ENCODE assay signal across 14 mouse cellular contexts in genomic region chr10:91208461-91208860, GRCm38 (mm10). TPM values are rescaled to one million over a fixed set of nuclear protein-coding genes. Genes with fewer than 3 reads are reported as not detected.
DNase-seq lines count a peak whose midpoint lies in the region; ATAC-seq and TF ChIP-seq lines count a peak whose summit lies in the region.
"Had no signal": no experiment of that assay in that cellular context is flagged by ENCODE, and none has a peak within 500 bp of the region (broad histone marks: within the 10 kb centered on the region; RNA-seq: fewer than 3 reads in every experiment).

No protein-coding gene starts in this region.

- no peak for TF ChIP-seq CTCF in lung, embryonic 14.5 days (IDR thresholded peaks at IDR 0.05; ENCODE audit: low read depth)

- no peak overlapping the region for H3K9ac ChIP-seq in lung, embryonic 14.5 days
- H3K9ac ChIP-seq in heart, embryonic 15.5 days = no peak overlapping the region
- H3K9ac ChIP-seq: liver, postnatal 0 days had no signal

- H3K4me2 ChIP-seq in lung, embryonic 14.5 days = no peak overlapping the region
- H3K4me2 ChIP-seq in heart, embryonic 15.5 days = no peak overlapping the region

- no peak overlapping the region for H3K4me3 ChIP-seq in lung, embryonic 14.5 days (ENCODE audit: low read depth, low read length)
- no peak overlapping the region for H3K4me3 ChIP-seq in heart, embryonic 15.5 days

- peak; percentile 51 for DNase-seq in adrenal gland, postnatal 14 days
- DNase-seq in adrenal gland, adult 18-20 months (ENCODE audit: low spot score in 2 of 2) = no peak
- peak; percentile 37 for DNase-seq in lung, embryonic 14.5 days
- DNase-seq in lung, postnatal 4 days = no peak
- no peak for DNase-seq in ovary, postnatal 36 days (ENCODE audit: low spot score)
- DNase-seq: cerebellum, adult 11 months; kidney, postnatal 10 days; liver, postnatal 0 days; midbrain, embryonic 14.5 days; thymus, adult 2 months had no signal

- no peaks in the 10 kb centered on the region for H3K27me3 ChIP-seq in lung, embryonic 14.5 days (ENCODE audit: insufficient read depth, low read length)
- no peaks in the 10 kb centered on the region for H3K27me3 ChIP-seq in heart, embryonic 15.5 days

- no peaks in the 10 kb centered on the region for H3K4me1 ChIP-seq in lung, embryonic 14.5 days (ENCODE audit: insufficient read depth)
- peaks cover 8% of the 10 kb centered on the region for H3K4me1 ChIP-seq in heart, embryonic 15.5 days (replicated peaks)

- ATAC-seq in lung, embryonic 14.5 days (ENCODE audit: insufficient read depth) = peak; percentile 35; the same call in 1 of the 2 replicates
- peak; percentile 55 for ATAC-seq in heart, embryonic 15.5 days (replicated peaks; ENCODE audit: insufficient number of reproducible peaks, insufficient read depth, low FRiP score, low read depth)
- ATAC-seq in megakaryocyte progenitor cell, adult 5-6 weeks (replicated peaks; ENCODE audit: poor library complexity) = 0 out of 2 replicates have a peak, but pooled peaks have one; percentile 21
- no peak for ATAC-seq in megakaryocyte-erythroid progenitor cell, adult 5-6 weeks (replicated peaks; ENCODE audit: low FRiP score, low TSS enrichment, poor library complexity, severe bottlenecking)
- ATAC-seq: liver, postnatal 0 days had no signal

- 51% methylated on average over 9 of the region's 9 CpGs for WGBS in lung, embryonic 14.5 days
- WGBS in heart, embryonic 15.5 days = 50% methylated on average over 9 of the region's 9 CpGs

- peak overlapping the region; percentile 38; the same call in 1 of the 2 replicates for H3K27ac ChIP-seq in lung, embryonic 14.5 days (ENCODE audit: low read depth)
- peak overlapping the region; percentile 43 for H3K27ac ChIP-seq in heart, embryonic 15.5 days

- H3K36me3 ChIP-seq in lung, embryonic 14.5 days (ENCODE audit: insufficient read depth) = no peaks in the 10 kb centered on the region
- no peaks in the 10 kb centered on the region for H3K36me3 ChIP-seq in heart, embryonic 15.5 days
- H3K36me3 ChIP-seq: G1E had no signal

- no peaks in the 10 kb centered on the region for H3K9me3 ChIP-seq in lung, embryonic 14.5 days (ENCODE audit: low read depth, low read length)
- H3K9me3 ChIP-seq in heart, embryonic 15.5 days (replicated peaks) = no peaks in the 10 kb centered on the region
- H3K9me3 ChIP-seq: G1E had no signal

RNA-seq across cellular contexts. Expression of gene Tmpo, which starts 27.3 kb away (rescaled TPM):
- 117 and 128 TPM in 2 replicates for total RNA-seq in adrenal gland, postnatal 14 days (2021)
- total RNA-seq in adrenal gland, adult 18-20 months (2021) = 10 to 100 TPM; 80.3 to 89.6 TPM
- 317 and 337 TPM in 2 replicates for polyA plus RNA-seq in lung, embryonic 14.5 days (2014; fragmentation: Nextera tagmentation; extraction: Ambion mirVana)
- 154 and 159 TPM in 2 replicates for polyA plus RNA-seq in heart, embryonic 15.5 days (2015; fragmentation: Nextera tagmentation; extraction: Ambion mirVana)
- total RNA-seq in megakaryocyte progenitor cell, adult 5-6 weeks (2015) = 266 and 302 TPM in 2 replicates
- total RNA-seq in megakaryocyte progenitor cell, adult 5-6 weeks (2017) = 461 and 467 TPM in 2 replicates
- total RNA-seq in megakaryocyte-erythroid progenitor cell, adult 5-6 weeks (2014; fragmentation: Nextera tagmentation) = 267 and 268 TPM in 2 replicates
- total RNA-seq in megakaryocyte-erythroid progenitor cell, adult 5-6 weeks (2017) = 469 and 547 TPM in 2 replicates

Comparison
In these comparisons a context has a peak if more than half of its experiments do, and no peak if none do; other contexts are left out.
1. DNase-seq: peak in adrenal gland, postnatal 14 days (single experiment) and lung, embryonic 14.5 days (single experiment); none in adrenal gland, adult 18-20 months (0 of 2), lung, postnatal 4 days (0 of 2) and ovary, postnatal 36 days (single experiment).